Comparison of ENCODE assay signal across 8 mouse cellular contexts in genomic region chr2:158771066-158771763, GRCm38 (mm10). TPM values are rescaled to one million over a fixed set of nuclear protein-coding genes. Genes with fewer than 3 reads are reported as not detected.
DNase-seq lines count a peak whose midpoint lies in the region; ATAC-seq and TF ChIP-seq lines count a peak whose summit lies in the region.

No protein-coding gene starts in this region.

- peaks cover 73% of the 10 kb centered on the region for H3K79me2 ChIP-seq in myocyte (ENCODE audit: control insufficient read depth, insufficient read depth)

- H3K9me3 ChIP-seq in kidney, embryonic 16.5 days (ENCODE audit: low read length): no peaks in the 10 kb centered on the region
- H3K9me3 ChIP-seq in embryonic facial prominence, embryonic 14.5 days (ENCODE audit: control insufficient read depth, low read length): no peaks in the 10 kb centered on the region
- no peaks in the 10 kb centered on the region for H3K9me3 ChIP-seq in hindbrain, embryonic 15.5 days

- H3K4me1 ChIP-seq in kidney, embryonic 16.5 days (ENCODE audit: insufficient read depth, low read length): peaks cover 56% of the 10 kb centered on the region
- peaks cover 34% of the 10 kb centered on the region for H3K4me1 ChIP-seq in embryonic facial prominence, embryonic 14.5 days (ENCODE audit: control insufficient read depth, insufficient read depth, low read length)
- H3K4me1 ChIP-seq in hindbrain, embryonic 15.5 days (replicated peaks): peaks cover 40% of the 10 kb centered on the region

- ATAC-seq in kidney, embryonic 16.5 days (ENCODE audit: low FRiP score, low TSS enrichment): no peak
- ATAC-seq in embryonic facial prominence, embryonic 14.5 days (ENCODE audit: low read depth): no peak
- no peak for ATAC-seq in hindbrain, embryonic 15.5 days (ENCODE audit: low FRiP score, low read depth)

- H3ac ChIP-seq in myocyte (ENCODE audit: control insufficient read depth, insufficient read length): no peak overlapping the region

- 36% methylated on average over 11 of the region's 11 CpGs for WGBS in kidney, embryonic 16.5 days
- 46% methylated on average over 11 of the region's 11 CpGs for WGBS in embryonic facial prominence, embryonic 14.5 days
- 54% methylated on average over 11 of the region's 11 CpGs for WGBS in hindbrain, embryonic 15.5 days

- peak overlapping the region; percentile 89 for H3K4me2 ChIP-seq in kidney, embryonic 16.5 days (replicated peaks; ENCODE audit: low read depth, low read length)
- H3K4me2 ChIP-seq in embryonic facial prominence, embryonic 14.5 days (ENCODE audit: low read depth, low read length): peak overlapping the region; percentile 97
- H3K4me2 ChIP-seq in hindbrain, embryonic 15.5 days: peak overlapping the region; percentile 98; the same call in 1 of the 2 replicates
- peak overlapping the region; percentile 89 for H3K4me2 ChIP-seq in myocyte (ENCODE audit: low read depth)

- peaks cover 16% of the 10 kb centered on the region; the same call in 1 of the 2 replicates for H3K36me3 ChIP-seq in kidney, embryonic 16.5 days (ENCODE audit: insufficient read depth, low read length)
- 0 out of 2 replicates have a peak, but pooled peaks cover 5% of the 10 kb centered on the region for H3K36me3 ChIP-seq in embryonic facial prominence, embryonic 14.5 days (ENCODE audit: control insufficient read depth, insufficient read depth, low read length)
- H3K36me3 ChIP-seq in hindbrain, embryonic 15.5 days: no peaks in the 10 kb centered on the region
- no peaks in the 10 kb centered on the region for H3K36me3 ChIP-seq in myocyte (ENCODE audit: control insufficient read depth, insufficient read depth)

- peak overlapping the region; percentile 19; the same call in 1 of the 2 replicates for H3K9ac ChIP-seq in kidney, embryonic 16.5 days (replicated peaks; ENCODE audit: low read length)
- no peak overlapping the region for H3K9ac ChIP-seq in embryonic facial prominence, embryonic 14.5 days (ENCODE audit: low read depth, low read length)
- H3K9ac ChIP-seq in hindbrain, embryonic 15.5 days: no peak overlapping the region

- TF ChIP-seq POLR2A in myocyte (IDR thresholded peaks at IDR 0.05; ENCODE audit: insufficient read length, low read depth): no peak

- DNase-seq in kidney, postnatal 25 days: no peak
- DNase-seq in embryonic facial prominence, embryonic 14.5 days (ENCODE audit: low spot score): no peak
- no peak for DNase-seq in cerebellum, postnatal 36 days
- DNase-seq in ovary, postnatal 14 days (ENCODE audit: low spot score): no peak
- DNase-seq in cerebellum, adult 11 months: no peak

- H3K27me3 ChIP-seq in kidney, embryonic 16.5 days (ENCODE audit: insufficient read depth, low read length): no peaks in the 10 kb centered on the region
- H3K27me3 ChIP-seq in embryonic facial prominence, embryonic 14.5 days (replicated peaks; ENCODE audit: control insufficient read depth, insufficient read depth, low read length): no peaks in the 10 kb centered on the region
- no peaks in the 10 kb centered on the region for H3K27me3 ChIP-seq in hindbrain, embryonic 15.5 days
- H3K27me3 ChIP-seq in myocyte (ENCODE audit: control insufficient read depth, insufficient read depth, insufficient read length): no peaks in the 10 kb centered on the region

- peak overlapping the region; percentile 79; the same call in 1 of the 2 replicates for H3K4me3 ChIP-seq in kidney, embryonic 16.5 days (ENCODE audit: low read length)
- 0 out of 2 replicates have a peak overlapping the region, but pooled peaks have one; percentile 73 for H3K4me3 ChIP-seq in embryonic facial prominence, embryonic 14.5 days (ENCODE audit: low read depth, low read length)
- no peak overlapping the region for H3K4me3 ChIP-seq in hindbrain, embryonic 15.5 days
- no peak overlapping the region for H3K4me3 ChIP-seq in myocyte

- H3K27ac ChIP-seq in kidney, embryonic 16.5 days (ENCODE audit: low read length): no peak overlapping the region
- no peak overlapping the region for H3K27ac ChIP-seq in embryonic facial prominence, embryonic 14.5 days (replicated peaks; ENCODE audit: low read depth, low read length)
- no peak overlapping the region for H3K27ac ChIP-seq in hindbrain, embryonic 15.5 days (replicated peaks)

TF ChIP-seq in myocyte, 11 proteins besides CTCF, POLR2A, EP300 and RAD21:
- TF ChIP-seq MYOD1 (IDR thresholded peaks at IDR 0.05; ENCODE audit: control insufficient read depth in 1 of 3, insufficient read length in 2 of 3, low read depth in 2 of 3): no peak
- TF ChIP-seq REST (IDR thresholded peaks at IDR 0.05; ENCODE audit: insufficient read depth, insufficient read length): no peak
- TF ChIP-seq TCF12 (IDR thresholded peaks at IDR 0.05; ENCODE audit: insufficient read depth, poor library complexity, severe bottlenecking): no peak
- no peak for TF ChIP-seq MAX (IDR thresholded peaks at IDR 0.05; ENCODE audit: low read depth)

RNA-seq across cellular contexts. Expression of gene Fam83d, which starts 3.3 kb away (rescaled TPM):
- 55.1 and 56.3 TPM in 2 replicates for polyA plus RNA-seq in kidney, embryonic 16.5 days (2015; fragmentation: Nextera tagmentation; extraction: Ambion mirVana)
- 30.7 and 37.9 TPM in 2 replicates for polyA plus RNA-seq in embryonic facial prominence, embryonic 14.5 days (2014; fragmentation: Nextera tagmentation; extraction: Ambion mirVana)
- polyA plus RNA-seq in hindbrain, embryonic 15.5 days (2015; fragmentation: Nextera tagmentation; extraction: Ambion mirVana): 8.9 and 10.5 TPM in 2 replicates
- 7.2 TPM for polyA plus RNA-seq in myocyte (2012; fragmentation: generic; extraction: Trizol)

RNA-seq across cellular contexts. Expression of gene Dhx35, which starts 23.4 kb away (rescaled TPM):
- polyA plus RNA-seq in kidney, embryonic 16.5 days (2015; fragmentation: Nextera tagmentation; extraction: Ambion mirVana): 18.7 and 18.9 TPM in 2 replicates
- polyA plus RNA-seq in embryonic facial prominence, embryonic 14.5 days (2014; fragmentation: Nextera tagmentation; extraction: Ambion mirVana): 10.4 and 13.1 TPM in 2 replicates
- polyA plus RNA-seq in hindbrain, embryonic 15.5 days (2015; fragmentation: Nextera tagmentation; extraction: Ambion mirVana): 12.2 TPM in 2 replicates
- polyA plus RNA-seq in myocyte (2012; fragmentation: generic; extraction: Trizol): 10.4 TPM

Comparison
In these comparisons a context has a peak if more than half of its experiments do, and no peak if none do; other contexts are left out.
1. H3K4me3 ChIP-seq: peak in kidney, embryonic 16.5 days (single experiment) and embryonic facial prominence, embryonic 14.5 days (single experiment); none in hindbrain, embryonic 15.5 days (single experiment) and myocyte (single experiment).
2. Peak in every context shown above with its lines, with median percentiles within 50 percentile points of each other: H3K4me2 ChIP-seq.